Mouse (Mus musculus) liver, embryonic 13.5 days (tissue): ENCODE measurements around the gene Prss12. TPM values are rescaled to one million over a fixed set of nuclear protein-coding genes. Genes with fewer than 3 reads are reported as not detected.
"Not testable (repeated sequence)": the region's sequence is repeated elsewhere in the genome, so short reads cannot be mapped to it uniquely, and the experiment has no call there.

Source experiments
- ATAC-seq: fragments of 200-750 bp; cut with Nextera tagmentation; 2 replicates; pipeline ENCODE4 v1.8.0; 2017; ENCODE audit warnings: low read depth, mild to moderate bottlenecking, moderate number of reproducible peaks, moderate library complexity
- DNase-seq: peaks from one replicate; pipeline ENCODE4 v3.0.0; 2022
- H3K27ac ChIP-seq: fragments of 300-500 bp; sonication (generic); 2 replicates; pipeline ENCODE4 v1.5.1; 2015; ENCODE audit warnings: moderate library complexity, mild to moderate bottlenecking, inconsistent platforms
- H3K27me3 ChIP-seq: fragments of 300-500 bp; sonication (generic); 2 replicates; pipeline ENCODE4 v1.6.1; 2015; ENCODE audit warnings: mild to moderate bottlenecking, inconsistent platforms
- H3K36me3 ChIP-seq: fragments of 300-500 bp; sonication (generic); 2 replicates; pipeline ENCODE4 v1.6.1; 2015; ENCODE audit warnings: mild to moderate bottlenecking, inconsistent platforms
- H3K4me1 ChIP-seq: fragments of 300-500 bp; sonication (generic); replicated peaks from 2 replicates; pipeline ENCODE4 v1.6.1; 2015; ENCODE audit warnings: inconsistent platforms
- H3K4me2 ChIP-seq: fragments of 300-500 bp; sonication (generic); 2 replicates; pipeline ENCODE4 v1.6.1; 2015; ENCODE audit warnings: inconsistent platforms, mild to moderate bottlenecking, moderate library complexity
- H3K4me3 ChIP-seq: fragments of 300-500 bp; sonication (generic); replicated peaks from 2 replicates; pipeline ENCODE4 v1.5.1; 2015; ENCODE audit warnings: mild to moderate bottlenecking, inconsistent platforms
- H3K9ac ChIP-seq: fragments of 300-500 bp; sonication (generic); 2 replicates; pipeline ENCODE4 v1.6.1; 2015; ENCODE audit warnings: mild to moderate bottlenecking, inconsistent platforms
- H3K9me3 ChIP-seq: fragments of 300-500 bp; sonication (generic); replicated peaks from 2 replicates; pipeline ENCODE4 v1.6.1; 2016; ENCODE audit warnings: inconsistent platforms
- WGBS: fragments of 180-500 bp; shearing (Covaris S2); methylation state at CpG from one replicate; pipeline ENCODE4 v1.1.7; 2015; ENCODE audit not compliant: insufficient replicate concordance; 5-methylcytosine and 5-hydroxymethylcytosine counted together
- polyA plus RNA-seq: library from polyadenylated mRNA; unstranded; fragments of >200 nt; fragmentation: Nextera tagmentation; extraction: Ambion mirVana; gene quantifications from 2 replicates; pipeline ENCODE4 v1.2.1, GENCODE M21; 2015

The Prss12 gene
- polyA plus RNA-seq, 1 experiment from 2014 or later: 0.35 TPM

GRCm38 (mm10) chr3:123491814-123492213, 45.1 kb downstream of the Prss12 start:
- 85% methylated on average over 1 of the region's 1 CpGs for WGBS

DNA sequence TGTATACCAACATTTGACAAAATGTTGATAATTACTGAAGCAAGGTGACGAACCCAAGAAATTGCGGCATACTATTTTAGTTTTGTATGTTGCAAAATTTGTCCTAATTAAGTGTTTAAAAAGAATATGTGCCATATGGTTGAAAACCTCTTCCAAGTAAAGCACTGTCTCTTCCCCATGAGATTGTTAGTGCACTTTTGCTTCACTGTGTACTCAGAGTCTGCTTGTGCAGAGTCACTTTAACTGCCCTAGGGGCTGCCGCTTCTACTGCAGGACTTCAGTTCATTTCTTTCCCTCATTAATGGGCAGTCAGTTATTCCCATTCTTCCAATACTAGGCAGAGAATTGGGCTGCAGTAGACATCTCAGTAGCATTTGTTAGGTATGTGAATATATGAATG, 46.5 kb downstream of the Prss12 start:
- no peak overlapping the region for H3K27ac ChIP-seq
- no peaks in the 10 kb centered on the region for H3K4me1 ChIP-seq
- H3K9me3 ChIP-seq: no peaks in the 10 kb centered on the region
- ATAC-seq (no peak), DNase-seq (no peak)
- no peak overlapping the region for H3K9ac ChIP-seq
- H3K27me3 ChIP-seq: no peaks in the 10 kb centered on the region
- H3K4me2 ChIP-seq: no peak overlapping the region
- H3K4me3 ChIP-seq: no peak overlapping the region
- H3K36me3 ChIP-seq: no peaks in the 10 kb centered on the region
- WGBS: 84% methylated on average over 3 of the region's 3 CpGs

More at GRCm38 (mm10) chr3:123491814-123492213, 45.1 kb downstream of the Prss12 start:
- Histone ChIP-seq H3K27ac (no peak overlapping the region), H3K27me3 (no peaks in the 10 kb centered on the region), H3K9me3 (no peaks in the 10 kb centered on the region), H3K36me3 (no peaks in the 10 kb centered on the region), H3K4me2 (no peak overlapping the region), H3K9ac (no peak overlapping the region), H3K4me3 (no peak overlapping the region), H3K4me1 (no peaks in the 10 kb centered on the region)
- DNase-seq (no peak), ATAC-seq (no peak)

- Histone ChIP-seq H3K9ac (no peak overlapping the region), H3K36me3 (no peaks in the 10 kb centered on the region), H3K4me1 (no peaks in the 10 kb centered on the region), H3K9me3 (no peaks in the 10 kb centered on the region), H3K4me3 (no peak overlapping the region), H3K27ac (no peak overlapping the region), H3K27me3 (no peaks in the 10 kb centered on the region), H3K4me2 (no peak overlapping the region)
- DNase-seq: no peak
- ATAC-seq: no peak
- WGBS: 63% methylated on average over 6 of the region's 6 CpGs
Observed at GRCm38 (mm10) chr3:123495088-123495487, 48.4 kb downstream of the Prss12 start.

- H3K9ac ChIP-seq: no peak overlapping the region
- peaks cover 5% of the 10 kb centered on the region; the same call in 1 of the 2 replicates for H3K4me1 ChIP-seq
- H3K27me3 ChIP-seq: no peaks in the 10 kb centered on the region
- DNase-seq: no peak
- H3K4me3 ChIP-seq: no peak overlapping the region
- no peak overlapping the region for H3K4me2 ChIP-seq
- H3K9me3 ChIP-seq: no peaks in the 10 kb centered on the region
- WGBS: 57% methylated on average over 5 of the region's 5 CpGs
- ATAC-seq: no peak
- no peak overlapping the region for H3K27ac ChIP-seq
- H3K36me3 ChIP-seq: no peaks in the 10 kb centered on the region
Observed at GRCm38 (mm10) chr3:123498787-123499186, 52.1 kb downstream of the Prss12 start.

DNA sequence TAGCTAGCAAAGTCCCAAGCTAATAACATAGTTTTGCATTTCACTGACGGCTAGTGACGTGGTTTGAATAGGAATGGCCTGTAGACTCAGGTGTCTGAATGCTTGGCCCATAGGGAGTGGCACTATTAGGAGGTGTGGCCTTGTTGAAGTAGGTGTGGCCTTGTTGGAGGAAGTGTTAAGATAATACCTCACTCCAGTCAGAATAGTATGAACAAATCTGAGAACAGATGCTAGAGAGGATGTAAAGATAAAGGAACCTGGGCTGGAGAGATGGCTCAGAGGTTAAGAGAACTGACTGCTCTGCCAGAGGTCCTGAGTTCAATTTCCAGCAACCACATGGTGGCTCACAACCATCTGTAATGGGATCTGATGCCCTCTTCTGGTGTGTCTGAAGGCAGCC, 55.1 kb downstream of the Prss12 start:
- peak; percentile 26; the same call in 1 of the 2 replicates for ATAC-seq
- peaks cover 12% of the 10 kb centered on the region for H3K4me1 ChIP-seq
- H3K36me3 ChIP-seq: peaks cover 10% of the 10 kb centered on the region
- not testable (repeated sequence) for H3K9ac ChIP-seq, H3K4me2 ChIP-seq, H3K27me3 ChIP-seq, H3K27ac ChIP-seq, DNase-seq, H3K4me3 ChIP-seq, H3K9me3 ChIP-seq
- WGBS: 67% methylated on average over 2 of the region's 2 CpGs

DNA sequence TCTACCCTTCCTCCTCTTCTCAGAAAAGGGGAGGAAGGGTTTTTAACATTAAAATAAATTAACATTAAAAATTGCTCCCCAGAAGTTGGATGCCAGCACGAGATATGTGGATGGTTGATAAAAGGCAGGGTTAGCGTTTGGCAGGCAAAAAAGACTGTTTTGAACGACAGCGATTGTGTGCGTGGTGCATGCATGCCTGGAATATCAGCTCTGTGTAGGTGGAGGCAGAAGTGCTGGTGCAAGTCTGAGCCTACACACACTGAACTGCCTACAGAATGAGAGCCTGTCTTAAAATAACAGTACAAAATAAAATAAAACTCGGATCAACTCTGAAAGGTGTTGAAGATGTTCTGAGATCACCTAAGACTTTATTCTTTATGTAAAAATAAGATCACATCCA, 57.2 kb downstream of the Prss12 start:
- no peak overlapping the region for H3K4me3 ChIP-seq
- no peaks in the 10 kb centered on the region for H3K9me3 ChIP-seq
- no peak overlapping the region for H3K27ac ChIP-seq
- ATAC-seq (no peak), DNase-seq (no peak)
- no peak overlapping the region for H3K4me2 ChIP-seq
- WGBS: 60% methylated on average over 6 of the region's 6 CpGs
- no peaks in the 10 kb centered on the region for H3K27me3 ChIP-seq
- H3K9ac ChIP-seq: no peak overlapping the region
- H3K36me3 ChIP-seq: peaks cover 18% of the 10 kb centered on the region
- peaks cover 16% of the 10 kb centered on the region for H3K4me1 ChIP-seq

GRCm38 (mm10) chr3:123504783-123505182, 58.1 kb downstream of the Prss12 start:
- H3K4me1 ChIP-seq: peaks cover 23% of the 10 kb centered on the region
- H3K36me3 ChIP-seq: peaks cover 18% of the 10 kb centered on the region
- ATAC-seq (no peak), DNase-seq (no peak)
- H3K9ac ChIP-seq: no peak overlapping the region
- no peak overlapping the region for H3K27ac ChIP-seq
- 81% methylated on average over 7 of the region's 7 CpGs for WGBS
- no peaks in the 10 kb centered on the region for H3K27me3 ChIP-seq
- H3K9me3 ChIP-seq: no peaks in the 10 kb centered on the region
- no peak overlapping the region for H3K4me3 ChIP-seq
- no peak overlapping the region for H3K4me2 ChIP-seq

- H3K4me3 ChIP-seq: peak overlapping the region; percentile 83
- H3K36me3 ChIP-seq: peaks cover 18% of the 10 kb centered on the region
- peak overlapping the region; percentile 95 for H3K9ac ChIP-seq
- no peaks in the 10 kb centered on the region for H3K9me3 ChIP-seq
- WGBS: 38% methylated on average over 9 of the region's 9 CpGs
- ATAC-seq (0 out of 2 replicates have a peak, but pooled peaks have one; percentile 1), DNase-seq (no peak)
- H3K4me1 ChIP-seq: peaks cover 26% of the 10 kb centered on the region
- no peaks in the 10 kb centered on the region for H3K27me3 ChIP-seq
- H3K4me2 ChIP-seq: peak overlapping the region; percentile 81
- peak overlapping the region; percentile 91 for H3K27ac ChIP-seq
Observed at GRCm38 (mm10) chr3:123505778-123506667, 59.3 kb downstream of the Prss12 start.

DNA sequence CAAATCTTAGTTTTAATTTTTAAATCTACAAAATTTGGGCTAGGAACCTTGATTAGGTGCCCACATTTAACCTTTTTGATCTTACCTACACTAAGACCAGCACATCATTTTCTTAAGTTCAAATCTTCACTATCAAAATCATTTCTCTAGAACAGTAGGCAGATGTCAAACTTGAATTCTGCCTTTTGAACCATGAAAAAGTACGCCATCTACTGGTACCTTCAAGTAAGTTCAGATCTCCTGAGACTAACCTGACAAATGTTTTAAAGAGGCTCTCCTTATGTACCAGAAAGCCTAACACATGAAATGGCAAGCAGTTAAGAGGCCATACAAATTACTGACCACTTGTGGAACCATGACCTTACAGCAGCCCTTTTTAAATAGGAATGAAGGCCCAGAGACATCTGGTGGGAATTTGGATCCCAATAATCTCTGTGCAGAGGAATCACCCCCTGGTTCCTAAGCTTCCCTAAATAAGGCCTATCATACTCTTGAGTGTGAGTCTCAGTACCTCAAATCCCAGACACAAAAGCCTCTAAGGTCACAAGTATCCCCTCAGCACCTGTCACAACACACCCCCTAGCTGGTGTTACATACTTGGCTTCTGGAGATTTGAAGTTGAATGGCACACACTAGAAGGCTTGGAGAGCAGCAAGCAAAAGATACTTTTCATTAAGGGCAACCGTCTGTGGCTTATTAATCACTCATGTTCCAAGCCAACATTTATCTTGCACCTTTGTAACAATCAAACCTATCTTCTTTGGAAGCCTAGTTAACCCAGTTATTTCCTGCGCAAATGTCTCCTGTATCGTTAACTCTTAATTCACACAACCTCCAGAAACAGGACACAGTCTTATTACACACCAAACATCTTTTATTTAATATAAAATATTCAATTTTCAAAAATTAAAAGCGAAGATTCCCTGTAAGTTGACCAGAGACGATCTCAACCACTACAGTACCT, 60.3 kb downstream of the Prss12 start:
- peak overlapping the region; percentile 91 for H3K27ac ChIP-seq
- H3K9ac ChIP-seq: peak overlapping the region; percentile 95
- ATAC-seq (no peak), DNase-seq (no peak)
- peaks cover 18% of the 10 kb centered on the region for H3K36me3 ChIP-seq
- WGBS: 4% methylated on average over 6 of the region's 6 CpGs
- peak overlapping the region; percentile 83 for H3K4me3 ChIP-seq
- H3K4me1 ChIP-seq: peaks cover 21% of the 10 kb centered on the region
- H3K9me3 ChIP-seq: no peaks in the 10 kb centered on the region
- H3K27me3 ChIP-seq: no peaks in the 10 kb centered on the region
- H3K4me2 ChIP-seq: peak overlapping the region; percentile 81

DNA sequence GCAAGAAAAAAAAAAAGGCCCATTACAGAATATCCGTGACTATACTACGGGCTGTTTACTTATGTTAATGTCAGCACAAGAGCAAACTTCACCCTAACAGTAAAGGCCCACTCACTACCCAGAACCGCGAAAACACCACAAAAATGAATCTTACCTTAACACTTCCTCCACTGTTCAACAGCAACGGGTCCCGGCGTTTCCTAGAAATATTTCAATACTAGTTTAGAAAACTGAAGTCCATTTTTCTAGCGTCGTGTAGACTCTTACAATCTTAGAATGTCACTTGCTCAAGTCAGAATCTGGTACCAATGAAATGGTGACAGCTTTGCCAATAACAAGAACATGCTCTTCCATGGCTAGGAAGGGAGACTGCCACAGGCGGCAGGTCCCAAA, 60.9 kb downstream of the Prss12 start:
- Histone ChIP-seq H3K27me3 (no peaks in the 10 kb centered on the region), H3K27ac (peak overlapping the region; percentile 91), H3K9me3 (no peaks in the 10 kb centered on the region), H3K4me3 (peak overlapping the region; percentile 83), H3K36me3 (peaks cover 18% of the 10 kb centered on the region), H3K9ac (peak overlapping the region; percentile 95), H3K4me1 (peaks cover 21% of the 10 kb centered on the region), H3K4me2 (peak overlapping the region; percentile 81)
- WGBS: under 1% methylated on average over 10 of the region's 10 CpGs
- DNase-seq: no peak
- ATAC-seq: no peak

DNA sequence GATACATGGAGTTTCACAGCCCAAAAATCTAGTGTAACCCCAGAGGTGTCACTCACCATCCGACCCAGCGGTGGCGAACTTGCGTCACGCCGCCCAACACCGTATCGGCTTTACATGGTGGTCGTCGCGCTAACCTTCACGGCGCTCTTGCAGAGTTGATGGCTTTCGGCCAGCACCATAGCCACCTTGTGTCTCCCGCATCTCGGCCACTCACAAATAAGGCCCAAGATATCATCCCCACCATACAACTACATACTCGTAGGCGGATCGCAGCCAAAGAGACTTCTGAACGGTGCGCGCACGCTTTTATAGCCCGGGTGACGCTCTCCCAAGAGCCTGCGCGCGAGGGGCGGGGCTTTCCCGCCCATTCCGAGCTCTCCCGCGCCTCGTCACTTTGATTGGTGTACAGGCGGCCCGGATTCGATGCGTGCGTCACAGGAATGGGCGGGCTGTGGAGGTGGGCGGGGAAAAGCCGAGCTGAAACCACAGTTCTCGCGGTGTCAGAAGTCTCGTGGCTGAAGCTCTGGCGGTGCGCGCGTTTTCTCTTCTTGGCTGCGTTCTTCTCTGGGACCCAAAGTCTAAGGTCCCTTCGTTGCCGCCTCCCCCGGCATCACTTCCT, 61.5 kb downstream of the Prss12 start:
- Histone ChIP-seq H3K9ac (peak overlapping the region; percentile 95), H3K9me3 (no peaks in the 10 kb centered on the region), H3K36me3 (peaks cover 18% of the 10 kb centered on the region), H3K4me1 (peaks cover 21% of the 10 kb centered on the region), H3K27ac (peak overlapping the region; percentile 98), H3K4me3 (peak overlapping the region; percentile 83), H3K4me2 (peak overlapping the region; percentile 81), H3K27me3 (no peaks in the 10 kb centered on the region)
- ATAC-seq (peak; percentile 92), DNase-seq (peak; percentile 98)
- WGBS: under 1% methylated on average over 53 of the region's 53 CpGs
